Mouse (Mus musculus) frontal cortex, postnatal 36 days (tissue): Measurements from ENCODE around the gene Rptor.
A peak's percentile ranks its signal among the peaks of the same experiment; 100 is the strongest.

Experiments
- DNase-seq, 2 experiments: peaks; one replicate each; pipeline ENCODE4 v3.0.0; 2022; ENCODE audit warnings: low spot score in 2 of 2

The Rptor gene

DNA sequence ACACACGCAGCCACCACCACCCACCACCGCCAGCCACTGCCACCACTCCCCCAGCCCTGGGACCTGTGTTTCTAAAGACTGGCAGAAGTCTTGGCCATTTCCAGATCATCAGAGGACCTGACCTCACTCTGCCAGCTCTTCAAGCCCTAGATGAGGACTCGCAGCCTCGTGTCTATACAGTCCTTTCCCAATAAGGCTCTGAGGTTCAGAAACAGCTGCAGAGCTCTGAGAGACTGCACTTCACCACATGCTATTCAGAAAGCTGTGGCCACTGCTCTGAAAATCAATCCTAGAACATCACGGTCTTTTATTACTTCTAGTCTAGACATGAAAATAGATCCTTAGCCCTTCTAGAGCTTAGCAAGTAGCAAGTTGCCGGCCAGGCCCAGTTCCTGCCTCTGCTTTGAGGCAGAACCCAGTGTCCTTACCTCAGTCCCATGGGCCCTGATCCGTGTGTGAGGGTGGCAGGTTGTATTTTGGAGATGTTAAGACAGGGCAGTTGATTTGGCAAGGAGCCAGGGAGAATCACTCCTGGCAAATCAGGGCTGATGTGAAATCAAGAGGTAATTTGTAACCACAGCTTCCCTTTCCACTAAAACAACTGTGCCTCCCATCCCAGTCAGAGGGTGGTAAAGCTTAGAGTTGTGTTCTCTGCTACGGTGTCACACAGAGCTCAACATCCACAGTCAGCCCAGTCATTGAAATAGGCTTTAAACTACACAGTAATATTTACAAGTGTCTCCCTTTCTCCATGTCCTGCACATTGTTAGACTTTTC, 260.0 kb downstream of the Rptor start:
- no peak for DNase-seq

DNA sequence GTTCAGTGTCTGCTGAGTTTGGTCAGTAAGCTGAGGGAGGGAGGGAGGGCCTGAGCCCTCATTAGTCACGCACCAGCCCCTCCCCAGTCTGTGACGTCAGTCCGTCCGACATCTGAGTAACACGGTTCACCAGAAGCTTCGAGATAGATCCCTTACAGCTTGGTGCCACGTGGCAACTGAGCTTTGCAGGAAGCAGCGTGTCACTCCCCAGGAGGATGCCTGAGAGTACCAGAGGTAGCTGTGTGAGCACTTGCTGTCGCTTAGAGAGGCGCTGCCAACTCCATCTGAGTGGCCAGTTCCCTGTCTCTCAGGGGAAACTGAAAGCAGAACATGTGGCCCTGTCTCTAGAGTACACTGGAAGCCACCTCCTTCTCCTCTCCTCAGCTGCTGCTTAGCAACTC, 260.7 kb downstream of the Rptor start:
- no peak for DNase-seq

DNA sequence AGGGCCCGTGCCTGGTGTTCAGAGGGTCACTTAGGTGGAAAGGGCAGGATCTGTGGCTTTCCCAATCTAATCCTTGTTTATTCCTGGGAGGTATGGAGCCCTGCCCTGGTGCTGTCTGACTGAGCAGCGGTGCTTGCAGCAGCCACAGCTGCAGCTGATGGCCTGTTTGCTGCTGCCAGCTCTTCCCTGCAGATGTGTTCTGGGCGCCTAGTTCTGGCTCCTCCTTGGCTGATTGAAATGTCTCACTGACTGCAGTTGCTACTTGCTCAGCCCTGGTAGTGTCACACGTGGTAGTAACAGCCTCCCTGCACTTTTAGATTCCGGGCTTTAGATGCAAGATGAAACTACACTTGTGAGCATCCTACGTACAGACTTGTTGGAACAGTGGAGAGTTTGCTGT, 264.1 kb downstream of the Rptor start:
- no peak for DNase-seq

DNA sequence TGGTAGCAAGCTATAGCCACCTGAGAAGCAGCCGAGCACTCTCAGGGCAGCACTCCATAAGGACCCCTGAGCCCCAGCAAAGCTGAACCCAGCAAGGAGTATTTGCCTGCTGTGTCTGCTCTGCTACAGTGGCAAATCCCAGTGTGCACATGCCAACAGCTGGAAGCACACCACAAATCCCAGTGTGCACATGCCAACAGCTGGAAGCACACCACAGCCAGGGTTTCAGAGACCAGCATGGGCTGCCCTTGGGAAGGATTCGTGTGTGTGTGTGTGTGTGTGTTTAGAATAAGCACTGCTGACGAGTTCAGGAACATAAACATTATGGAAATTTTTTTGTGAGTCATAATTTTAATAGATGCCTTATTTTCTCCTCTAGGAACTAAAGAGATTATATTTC, 265.4 kb downstream of the Rptor start:
- DNase-seq: no peak

DNA sequence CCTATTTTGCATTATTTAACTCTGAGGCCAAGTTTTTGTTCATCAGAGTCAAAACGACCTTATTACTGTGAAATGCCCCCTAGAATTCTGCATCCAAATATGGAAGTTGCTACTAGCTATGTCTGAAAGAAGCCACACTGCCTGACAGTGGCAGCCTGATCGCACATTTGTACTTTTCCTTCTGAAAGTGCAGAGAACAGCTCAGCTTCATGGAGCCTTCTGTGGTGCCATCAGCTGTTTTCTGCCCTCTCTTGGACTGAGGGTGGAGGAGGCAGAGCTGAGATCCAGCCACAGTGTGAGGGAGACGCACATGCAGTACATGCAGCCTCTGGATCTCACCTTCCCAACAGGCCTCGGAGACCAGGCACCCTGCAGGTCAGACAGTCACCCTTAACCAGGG, 265.9 kb downstream of the Rptor start:
- DNase-seq: no peak

DNA sequence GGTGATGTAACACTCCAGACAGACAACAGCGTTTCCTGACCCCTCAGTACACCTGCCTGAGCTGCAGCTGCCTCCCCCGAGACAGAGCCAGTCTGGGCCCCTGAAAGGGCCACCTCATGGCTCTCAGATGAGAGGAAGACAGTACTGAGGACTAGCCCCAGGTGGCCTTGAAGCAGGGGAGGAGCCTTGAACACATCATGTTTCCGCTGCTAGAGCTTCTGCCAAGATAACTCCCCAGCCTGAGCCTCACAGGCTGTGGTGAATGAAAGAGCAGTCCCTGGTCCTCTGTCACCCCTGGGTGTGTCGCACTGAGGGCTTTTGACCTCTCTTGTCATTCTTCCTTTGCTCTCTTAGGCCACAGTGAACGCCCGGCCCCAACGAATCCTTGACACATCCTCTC, 268.4 kb downstream of the Rptor start:
- no peak for DNase-seq

DNA sequence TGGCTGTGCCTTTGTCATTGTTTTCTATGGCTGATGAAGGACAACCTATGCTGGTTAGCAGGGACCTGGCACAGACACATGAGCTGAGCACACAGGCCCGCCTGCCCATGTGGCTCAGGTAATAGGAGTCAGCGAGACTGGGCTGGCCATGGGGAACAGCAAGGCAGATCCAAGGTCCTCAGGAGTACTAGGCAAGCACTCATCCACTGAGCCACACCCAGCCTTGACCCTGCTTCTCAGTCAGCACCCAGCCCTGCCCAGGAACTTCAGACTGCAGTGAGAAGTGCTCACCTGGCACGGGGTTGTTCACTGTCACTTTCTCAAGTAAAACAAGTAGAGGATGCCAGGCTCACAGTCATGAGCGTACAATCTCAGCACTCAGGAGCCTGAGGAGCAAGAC, 270.9 kb downstream of the Rptor start:
- no peak for DNase-seq

DNA sequence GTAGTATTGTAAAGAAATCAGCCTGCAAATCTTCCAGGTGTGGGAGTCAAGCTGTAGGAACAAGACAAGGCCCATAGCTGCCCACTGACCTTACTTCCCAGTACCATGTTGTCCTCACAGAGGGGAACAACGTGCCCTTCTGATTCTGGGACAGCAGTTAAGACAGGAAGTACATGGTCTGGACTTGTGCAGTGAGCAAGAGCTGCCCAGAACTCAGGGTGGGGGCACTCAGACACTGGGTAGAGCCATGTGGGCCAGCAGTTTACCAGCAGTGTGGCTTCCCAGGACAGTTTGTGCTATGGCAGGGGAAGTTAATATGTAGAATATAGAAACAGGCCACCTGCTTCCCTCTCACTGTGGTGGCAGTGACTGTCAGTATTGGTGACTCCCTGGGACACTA, 272.1 kb downstream of the Rptor start:
- DNase-seq: no peak

DNA sequence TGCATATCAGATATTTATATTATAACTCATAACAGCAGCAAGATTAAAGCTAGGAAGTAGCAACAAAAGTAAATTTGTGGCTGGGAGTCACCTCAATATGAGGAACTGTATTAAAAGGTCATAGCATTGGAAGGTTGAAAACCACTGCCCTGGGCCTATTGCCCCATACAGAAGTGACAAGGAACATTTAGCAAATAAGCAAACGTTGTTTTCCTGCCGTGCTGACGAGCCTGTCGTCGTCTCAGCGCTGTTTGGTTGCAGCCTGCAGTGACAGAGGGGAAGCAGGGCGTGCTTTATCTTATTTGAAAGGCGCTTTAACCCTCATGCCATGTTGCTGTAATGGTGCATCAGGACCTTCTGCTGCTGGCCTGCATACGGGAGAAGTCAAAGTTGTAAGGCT, 273.0 kb downstream of the Rptor start:
- DNase-seq: no peak

DNA sequence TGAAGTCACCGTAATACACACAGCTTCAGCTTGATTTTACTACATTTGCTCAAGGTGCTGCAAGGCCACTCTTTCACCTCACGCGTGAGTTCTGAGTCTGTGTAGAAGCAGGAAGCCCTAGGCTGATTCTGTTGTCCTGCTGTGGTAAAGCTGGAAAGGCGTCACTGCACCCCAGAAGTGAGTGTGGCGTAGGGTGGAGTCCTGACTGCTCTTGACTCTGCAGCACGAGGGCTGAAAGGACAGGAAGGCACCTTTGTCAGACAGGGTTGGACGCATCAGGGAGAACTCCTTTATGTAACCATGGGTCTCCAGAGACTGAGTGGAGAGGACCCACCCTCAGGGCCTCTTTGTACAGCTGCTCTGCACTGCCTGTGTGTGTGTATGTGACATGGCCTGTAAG, 274.4 kb downstream of the Rptor start:
- no peak for DNase-seq

DNA sequence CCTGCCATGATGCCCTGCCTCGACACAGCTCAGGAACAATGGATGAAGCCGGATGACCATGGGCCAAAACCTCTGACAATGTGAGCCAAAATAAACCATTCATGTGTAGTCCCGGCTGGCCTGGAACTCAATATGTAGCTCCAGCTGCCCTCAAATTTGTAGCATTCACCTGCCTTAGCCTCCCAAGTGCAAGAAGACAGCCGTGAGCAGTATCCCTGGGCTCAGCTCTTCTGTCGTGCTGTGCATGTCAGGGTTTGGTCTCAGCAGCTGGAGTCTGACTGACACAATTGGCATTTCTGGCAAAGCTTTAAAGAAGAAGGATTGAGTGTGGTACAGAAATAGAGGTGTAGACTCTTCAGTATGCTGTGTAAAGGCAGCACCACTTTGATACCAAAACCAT, 276.9 kb downstream of the Rptor start:
- DNase-seq: no peak

DNA sequence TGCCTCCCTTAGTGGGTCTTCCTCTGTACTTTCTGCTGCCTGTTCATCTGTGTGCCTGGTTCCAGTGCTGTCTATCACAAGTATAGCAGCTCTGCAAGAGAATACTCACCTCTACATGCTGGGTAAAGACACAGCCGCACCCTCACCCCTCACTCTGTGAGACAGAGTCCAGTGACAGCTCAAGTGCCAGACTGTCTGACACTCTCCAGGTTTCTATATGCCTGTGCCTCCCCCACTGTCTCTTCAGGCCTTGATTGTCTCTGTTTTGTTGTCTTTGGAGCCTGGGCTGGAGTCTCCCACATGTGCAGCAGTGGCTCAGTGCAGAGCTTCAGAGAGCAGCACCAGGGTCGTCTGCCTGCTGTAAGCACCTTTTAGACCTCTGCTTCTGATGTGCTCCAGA, 280.9 kb downstream of the Rptor start:
- DNase-seq: no peak

DNA sequence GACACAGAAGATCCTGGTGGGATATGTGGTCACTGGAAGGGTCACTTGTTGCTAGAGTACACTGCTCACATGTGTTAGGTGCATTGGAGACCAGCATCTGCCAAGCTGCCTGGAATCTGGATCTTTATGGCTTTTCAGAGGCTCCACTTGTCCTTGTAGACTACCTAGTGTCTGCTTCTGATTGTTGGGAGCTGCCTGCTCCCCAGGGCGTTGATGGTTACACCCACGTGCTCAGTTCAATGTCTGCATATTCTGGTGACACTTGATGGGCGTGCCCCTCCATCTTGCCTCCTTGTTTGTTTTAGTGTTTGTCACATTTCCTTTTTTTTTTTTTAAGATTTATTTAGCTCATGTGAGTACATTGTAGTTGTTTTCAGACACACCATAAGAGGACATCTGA, 287.3 kb downstream of the Rptor start:
- DNase-seq: no peak

DNA sequence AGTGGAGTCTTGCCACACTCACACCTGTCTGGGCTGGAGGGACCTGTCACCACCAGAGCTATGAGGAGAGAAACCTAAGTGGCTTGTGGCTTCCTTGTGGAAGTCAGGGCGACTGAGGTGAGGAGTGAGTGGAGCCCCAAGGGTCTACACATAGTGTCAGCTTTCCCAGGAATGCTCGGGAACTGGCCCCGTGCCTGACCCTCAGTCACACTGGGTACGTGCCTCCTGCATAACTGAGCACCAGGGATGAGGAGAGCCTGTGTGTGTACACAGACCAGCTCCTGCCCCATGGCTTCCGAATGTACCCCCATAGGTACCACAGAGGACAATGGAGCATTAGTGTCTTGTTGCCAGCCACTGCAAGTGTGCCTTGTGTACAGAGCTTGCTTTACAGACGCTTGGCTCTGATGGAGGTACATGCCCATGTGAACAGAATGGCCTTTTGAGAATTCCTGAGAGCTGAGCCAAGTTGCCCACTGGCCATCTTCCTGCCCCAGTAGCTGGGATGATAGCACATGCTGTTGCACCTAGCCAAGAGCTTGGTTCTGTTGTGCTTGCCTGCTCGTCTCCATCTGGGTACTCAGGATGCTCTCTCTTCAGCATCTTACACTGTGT, 289.0 kb downstream of the Rptor start:
- no peak for DNase-seq

DNA sequence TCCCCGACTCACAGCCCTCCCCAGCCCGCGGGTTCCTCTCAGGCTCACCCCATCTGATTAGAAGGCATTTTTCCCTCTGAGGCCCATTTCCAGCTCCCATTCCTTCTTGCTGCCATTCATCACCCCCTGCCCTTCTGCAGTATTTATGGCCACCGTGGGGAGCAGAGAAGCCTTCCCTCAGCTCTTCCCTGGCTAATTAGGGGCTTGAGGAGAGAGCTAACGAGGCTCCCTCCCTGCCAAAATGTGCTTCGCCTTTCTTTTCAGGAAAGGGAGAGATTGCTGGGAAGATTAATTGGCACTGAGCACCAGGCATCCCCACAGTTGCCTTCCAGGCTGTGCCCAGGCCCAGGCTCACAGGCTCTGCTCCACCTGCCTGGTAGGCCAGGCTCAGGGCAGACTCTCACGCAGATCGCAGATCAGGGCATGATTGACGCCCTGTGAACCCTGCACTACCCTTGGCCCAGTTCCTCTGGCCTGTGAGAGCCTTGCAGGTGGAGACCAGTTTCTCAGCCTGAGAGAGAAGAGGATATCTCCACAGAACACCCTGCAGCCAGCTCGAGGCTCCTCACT, 291.0 kb downstream of the Rptor start:
- no peak for DNase-seq

DNA sequence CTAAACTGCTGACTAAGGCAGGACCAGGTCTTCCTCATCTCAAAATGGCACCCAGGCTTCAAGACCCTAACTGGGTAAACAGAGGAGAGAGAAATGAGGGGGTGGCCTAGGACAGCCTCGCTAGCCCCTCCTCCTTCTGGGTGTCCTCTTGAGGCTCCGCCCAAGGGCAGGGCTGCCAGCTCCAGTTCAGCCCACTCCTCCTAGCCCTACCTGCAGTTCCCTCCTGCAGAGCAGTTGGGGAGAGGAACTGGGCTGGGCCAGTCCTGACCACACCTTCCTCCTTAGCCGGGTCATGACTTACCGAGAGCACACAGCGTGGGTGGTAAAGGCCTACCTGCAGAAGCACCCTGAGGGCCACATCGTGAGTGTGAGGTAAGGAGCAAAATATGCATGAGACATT, 291.9 kb downstream of the Rptor start:
- no peak for DNase-seq

DNA sequence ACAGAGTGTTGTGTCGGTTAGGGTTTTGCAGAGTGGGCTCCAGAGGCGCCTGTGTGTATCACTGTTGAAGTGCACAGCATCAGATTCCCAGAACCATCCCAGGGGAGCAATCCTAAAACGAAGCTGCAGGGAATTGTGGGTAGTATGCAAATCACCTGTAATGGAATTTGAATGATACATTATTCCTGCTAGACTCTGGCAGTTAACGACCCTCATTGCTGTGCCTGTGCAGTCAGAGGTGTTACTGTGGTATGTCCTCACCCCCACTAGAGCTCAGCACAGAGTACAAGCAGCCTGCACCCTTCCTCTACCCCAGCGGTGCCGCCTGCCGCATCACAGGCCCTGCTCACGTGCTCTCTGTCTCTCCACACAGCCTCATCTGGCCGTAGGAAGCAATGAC, 294.3 kb downstream of the Rptor start:
- DNase-seq: no peak

DNA sequence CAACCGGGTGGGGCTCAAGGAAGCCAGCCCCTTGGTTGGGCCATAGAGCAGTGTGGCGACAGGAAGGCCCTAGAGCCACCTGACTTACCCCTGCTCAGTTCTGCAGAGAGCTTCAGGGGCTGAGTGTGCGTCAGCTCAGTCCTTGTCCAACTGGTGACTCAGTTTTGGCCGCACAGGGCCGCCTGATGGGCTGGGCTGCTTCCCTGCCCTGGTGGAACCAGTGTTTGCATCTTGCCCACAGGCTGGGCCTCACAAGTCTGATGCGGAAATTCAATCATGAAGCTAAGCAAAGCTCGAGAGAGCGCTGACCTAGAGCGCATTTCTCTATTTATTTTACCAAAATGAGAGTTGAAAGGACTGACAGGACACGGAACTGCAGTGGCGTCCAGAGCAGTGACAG, 296.3 kb downstream of the Rptor start:
- DNase-seq: no peak

DNA sequence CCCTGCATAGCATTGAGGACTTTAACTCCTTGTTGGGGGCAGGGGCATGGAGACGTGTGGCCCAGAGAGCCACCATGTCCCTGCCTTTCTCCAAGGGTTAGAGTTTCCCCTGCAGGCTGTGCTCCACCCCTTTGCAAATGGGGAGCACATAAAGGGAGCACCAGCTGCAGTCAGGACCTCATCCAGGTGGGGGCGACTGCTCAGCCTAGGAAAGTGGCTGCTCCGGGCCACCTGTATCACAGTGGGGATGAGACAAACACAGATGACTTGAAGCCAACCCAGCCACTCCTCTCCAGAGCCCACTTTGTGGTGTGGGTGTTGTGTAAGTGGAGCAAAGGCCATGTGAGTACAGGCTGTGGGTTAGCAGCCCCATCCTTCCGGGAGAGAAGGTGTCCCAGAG, 298.5 kb downstream of the Rptor start:
- DNase-seq: no peak

DNA sequence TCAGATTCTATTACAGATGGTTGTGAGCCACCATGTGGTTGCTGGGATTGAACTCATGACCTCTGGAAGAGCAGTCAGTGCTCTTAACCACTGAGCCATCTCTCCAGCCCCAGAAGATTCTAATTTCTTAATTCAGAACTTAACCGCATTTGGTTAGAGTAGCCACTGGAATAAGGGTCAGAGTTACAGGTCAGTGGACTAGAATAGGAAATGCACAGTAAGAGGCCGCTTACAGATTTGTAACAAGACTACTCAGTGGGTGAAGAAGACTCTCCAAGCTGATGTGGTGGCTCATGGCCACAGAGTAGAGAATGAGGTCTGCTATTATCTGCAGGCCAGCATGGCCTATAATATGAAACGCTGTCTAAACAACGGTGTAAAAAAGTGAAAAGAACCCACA, 300.2 kb downstream of the Rptor start:
- no peak for DNase-seq

DNA sequence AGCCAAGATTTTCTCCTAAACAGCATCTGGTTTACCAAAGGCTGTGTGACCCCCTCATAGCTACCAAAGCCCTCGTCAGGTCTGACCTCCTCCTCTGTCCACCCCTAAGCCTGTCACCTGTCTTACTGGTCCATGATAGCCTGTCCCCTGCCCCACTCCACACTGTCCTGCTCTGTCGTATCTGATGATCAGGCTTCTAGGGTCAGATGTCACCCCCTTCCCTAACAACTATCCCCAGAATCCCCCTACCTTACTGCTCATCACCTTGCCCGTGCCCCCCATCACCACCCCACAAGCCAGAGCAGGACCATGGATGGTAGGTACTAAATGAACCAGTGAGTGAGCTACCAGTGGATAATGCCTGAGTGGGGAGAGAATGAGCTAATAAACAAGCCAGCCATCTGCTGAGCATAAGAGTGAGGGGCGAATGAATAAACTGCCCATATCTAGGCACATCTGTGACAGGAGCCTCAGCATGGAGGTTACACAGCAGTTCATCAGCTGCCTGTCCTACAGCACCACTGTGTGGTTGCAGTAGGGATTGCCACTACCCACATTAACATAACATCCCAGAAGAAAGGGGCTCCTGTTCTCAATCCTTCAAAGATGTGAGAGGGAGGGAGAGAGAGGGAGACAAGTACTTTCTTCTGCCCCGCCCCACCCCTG, 302.0 kb downstream of the Rptor start:
- DNase-seq: peak; percentile 68 to 83

DNA sequence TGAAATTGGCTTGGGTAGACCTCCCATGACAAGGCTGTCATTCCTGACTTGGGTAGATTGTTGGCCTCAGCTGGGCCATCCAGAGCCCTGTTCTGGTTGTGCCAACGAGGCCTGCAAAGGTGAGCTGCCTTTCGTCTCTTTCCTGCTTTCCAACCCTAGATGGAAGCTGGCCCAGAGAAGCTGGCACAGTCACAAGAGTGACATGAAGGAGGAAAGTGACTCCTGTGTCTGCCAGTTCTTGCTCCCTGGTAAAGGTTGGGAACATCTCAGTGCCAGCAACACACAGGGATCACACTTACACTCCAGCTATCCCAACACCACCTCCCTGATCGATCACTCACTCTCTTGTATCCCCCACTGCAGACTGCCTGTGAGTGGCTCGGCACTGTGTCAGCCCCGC, 303.1 kb downstream of the Rptor start:
- DNase-seq: peak in 1 of 2 experiments; percentile 43
